Mouse (Mus musculus): ENCODE measurements around the gene Camta1. TPM values are rescaled to one million over a fixed set of nuclear protein-coding genes. Genes with fewer than 3 reads are reported as not detected.
A peak's percentile ranks its signal among the peaks of the same experiment; 100 is the strongest.

Gene Camta1
- polyA plus RNA-seq, 1 experiment from 2014 or later, result 130 TPM

GRCm38 (mm10) chr4:151516998-151517799, 344.5 kb downstream of the Camta1 start:
- H3K4me1 ChIP-seq, result peaks cover 10% of the 10 kb centered on the region
- H3K27ac ChIP-seq (replicated peaks), result no peak overlapping the region
- WGBS, result 15% methylated on average over 11 of the region's 11 CpGs

GRCm38 (mm10) chr4:151515316-151515715, 346.4 kb downstream of the Camta1 start:
- H3K27me3 ChIP-seq, result no peaks in the 10 kb centered on the region

More at GRCm38 (mm10) chr4:151516998-151517799, 344.5 kb downstream of the Camta1 start:
- Histone ChIP-seq H3K9me3 (no peaks in the 10 kb centered on the region), H3K4me2 (replicated peaks) (no peak overlapping the region), H3K36me3 (no peaks in the 10 kb centered on the region), H3K27me3 (no peaks in the 10 kb centered on the region), H3K9ac (replicated peaks) (no peak overlapping the region), H3K4me3 (no peak overlapping the region)
- ATAC-seq (replicated peaks), result peak; percentile 48; the same call in 1 of the 2 replicates

GRCm38 (mm10) chr4:151511092-151511491, 350.6 kb downstream of the Camta1 start:
- Histone ChIP-seq H3K9ac (replicated peaks) (no peak overlapping the region), H3K27ac (replicated peaks) (no peak overlapping the region), H3K36me3 (no peaks in the 10 kb centered on the region), H3K9me3 (no peaks in the 10 kb centered on the region), H3K4me2 (replicated peaks) (no peak overlapping the region), H3K4me3 (no peak overlapping the region), H3K27me3 (no peaks in the 10 kb centered on the region), H3K4me1 (no peaks in the 10 kb centered on the region)
- ATAC-seq (replicated peaks), result no peak
- 90% methylated on average over 4 of the region's 4 CpGs for WGBS

More at GRCm38 (mm10) chr4:151515316-151515715, 346.4 kb downstream of the Camta1 start:
- Histone ChIP-seq H3K36me3 (no peaks in the 10 kb centered on the region), H3K9me3 (no peaks in the 10 kb centered on the region), H3K4me1 (peaks cover 10% of the 10 kb centered on the region), H3K4me2 (replicated peaks) (no peak overlapping the region), H3K4me3 (no peak overlapping the region), H3K9ac (replicated peaks) (no peak overlapping the region), H3K27ac (replicated peaks) (no peak overlapping the region)
- ATAC-seq (replicated peaks), result no peak
- WGBS, result 91% methylated on average over 5 of the region's 5 CpGs

GRCm38 (mm10) chr4:151510417-151510816, 351.3 kb downstream of the Camta1 start:
- Histone ChIP-seq H3K4me1 (0 out of 2 replicates have a peak, but pooled peaks cover under 1% of the 10 kb centered on the region), H3K9me3 (no peaks in the 10 kb centered on the region), H3K36me3 (no peaks in the 10 kb centered on the region), H3K4me2 (replicated peaks) (no peak overlapping the region), H3K27me3 (no peaks in the 10 kb centered on the region), H3K4me3 (no peak overlapping the region), H3K9ac (replicated peaks) (no peak overlapping the region), H3K27ac (replicated peaks) (no peak overlapping the region)
- no peak for ATAC-seq (replicated peaks)
- 44% methylated on average over 4 of the region's 4 CpGs for WGBS

- Histone ChIP-seq H3K9me3 (no peaks in the 10 kb centered on the region), H3K36me3 (no peaks in the 10 kb centered on the region), H3K4me3 (no peak overlapping the region), H3K27ac (replicated peaks) (no peak overlapping the region), H3K4me2 (replicated peaks) (no peak overlapping the region), H3K4me1 (0 out of 2 replicates have a peak, but pooled peaks cover 2% of the 10 kb centered on the region), H3K27me3 (no peaks in the 10 kb centered on the region), H3K9ac (replicated peaks) (no peak overlapping the region)
- ATAC-seq (replicated peaks), result no peak
- WGBS, result 76% methylated on average over 6 of the region's 6 CpGs
Observed at GRCm38 (mm10) chr4:151506701-151507100, 355.0 kb downstream of the Camta1 start.

GRCm38 (mm10) chr4:151498481-151499276, 363.0 kb downstream of the Camta1 start:
- no peak for ATAC-seq (replicated peaks)
- no peaks in the 10 kb centered on the region for H3K36me3 ChIP-seq
- no peak overlapping the region for H3K27ac ChIP-seq (replicated peaks)
- H3K4me3 ChIP-seq, result no peak overlapping the region
- no peaks in the 10 kb centered on the region for H3K27me3 ChIP-seq
- H3K9me3 ChIP-seq, result no peaks in the 10 kb centered on the region
- H3K9ac ChIP-seq (replicated peaks), result no peak overlapping the region
- 0 out of 2 replicates have a peak, but pooled peaks cover 4% of the 10 kb centered on the region for H3K4me1 ChIP-seq
- no peak overlapping the region for H3K4me2 ChIP-seq (replicated peaks)
- WGBS, result 83% methylated on average over 5 of the region's 5 CpGs

- H3K36me3 ChIP-seq, result no peaks in the 10 kb centered on the region
- 0 out of 2 replicates have a peak, but pooled peaks cover 4% of the 10 kb centered on the region for H3K4me1 ChIP-seq
- no peak overlapping the region for H3K9ac ChIP-seq (replicated peaks)
- no peaks in the 10 kb centered on the region for H3K27me3 ChIP-seq
- no peak overlapping the region for H3K4me2 ChIP-seq (replicated peaks)
- H3K9me3 ChIP-seq, result no peaks in the 10 kb centered on the region
- no peak overlapping the region for H3K27ac ChIP-seq (replicated peaks)
- no peak for ATAC-seq (replicated peaks)
- H3K4me3 ChIP-seq, result no peak overlapping the region
- WGBS, result 75% methylated on average over 5 of the region's 5 CpGs
Observed at GRCm38 (mm10) chr4:151496581-151496980, 365.1 kb downstream of the Camta1 start.

GRCm38 (mm10) chr4:151495276-151495882, 366.3 kb downstream of the Camta1 start:
- 87% methylated on average over 11 of the region's 11 CpGs for WGBS
- H3K36me3 ChIP-seq, result no peaks in the 10 kb centered on the region
- no peak for ATAC-seq (replicated peaks)

GRCm38 (mm10) chr4:151492786-151493185, 368.9 kb downstream of the Camta1 start:
- no peak for ATAC-seq (replicated peaks)

More at GRCm38 (mm10) chr4:151495276-151495882, 366.3 kb downstream of the Camta1 start:
- Histone ChIP-seq H3K4me2 (replicated peaks) (no peak overlapping the region), H3K4me1 (0 out of 2 replicates have a peak, but pooled peaks cover 4% of the 10 kb centered on the region), H3K9ac (replicated peaks) (no peak overlapping the region), H3K9me3 (no peaks in the 10 kb centered on the region), H3K27ac (replicated peaks) (no peak overlapping the region), H3K27me3 (no peaks in the 10 kb centered on the region), H3K4me3 (no peak overlapping the region)

GRCm38 (mm10) chr4:151483977-151484313, 377.7 kb downstream of the Camta1 start:
- no peak; the same call in 1 of the 2 replicates for ATAC-seq (replicated peaks)
- no peak overlapping the region for H3K4me2 ChIP-seq (replicated peaks)
- H3K27ac ChIP-seq (replicated peaks), result no peak overlapping the region
- H3K27me3 ChIP-seq, result peaks cover 8% of the 10 kb centered on the region
- no peaks in the 10 kb centered on the region for H3K36me3 ChIP-seq
- no peak overlapping the region for H3K4me3 ChIP-seq
- no peaks in the 10 kb centered on the region for H3K9me3 ChIP-seq
- 26% methylated on average over 8 of the region's 8 CpGs for WGBS
- H3K4me1 ChIP-seq, result peaks cover 12% of the 10 kb centered on the region
- H3K9ac ChIP-seq (replicated peaks), result no peak overlapping the region

More at GRCm38 (mm10) chr4:151492786-151493185, 368.9 kb downstream of the Camta1 start:
- H3K4me1 ChIP-seq, result no peaks in the 10 kb centered on the region
- WGBS, result 88% methylated on average over 10 of the region's 10 CpGs
- H3K9me3 ChIP-seq, result no peaks in the 10 kb centered on the region
- no peak overlapping the region for H3K4me3 ChIP-seq
- H3K4me2 ChIP-seq (replicated peaks), result no peak overlapping the region
- no peak overlapping the region for H3K9ac ChIP-seq (replicated peaks)
- H3K27me3 ChIP-seq, result no peaks in the 10 kb centered on the region
- H3K36me3 ChIP-seq, result no peaks in the 10 kb centered on the region
- no peak overlapping the region for H3K27ac ChIP-seq (replicated peaks)

- Histone ChIP-seq H3K27ac (replicated peaks) (no peak overlapping the region), H3K27me3 (peaks cover 8% of the 10 kb centered on the region), H3K4me1 (peaks cover 12% of the 10 kb centered on the region), H3K9ac (replicated peaks) (no peak overlapping the region), H3K36me3 (no peaks in the 10 kb centered on the region), H3K4me3 (no peak overlapping the region), H3K9me3 (no peaks in the 10 kb centered on the region), H3K4me2 (replicated peaks) (no peak overlapping the region)
- 2% methylated on average over 21 of the region's 21 CpGs for WGBS
- peak; percentile 91 for ATAC-seq (replicated peaks)
Observed at GRCm38 (mm10) chr4:151483299-151483976, 378.2 kb downstream of the Camta1 start.
